Comparison of ENCODE assay signal across 8 mouse cellular contexts in genomic region chr17:80290074-80290657, GRCm38 (mm10). TPM values are rescaled to one million over a fixed set of nuclear protein-coding genes. Genes with fewer than 3 reads are reported as not detected.
DNase-seq lines count a peak whose midpoint lies in the region; ATAC-seq lines count a peak whose summit lies in the region.

Gene Morn2 (plus strand): TSS chr17:80290203.
Gene Dhx57 (minus strand): TSS chr17:80290476.

- peak within 1 kb of the TSS; percentile 93 for H3K27ac ChIP-seq in hindbrain, embryonic 12.5 days

- H3K4me3 ChIP-seq in hindbrain, embryonic 12.5 days: peak within 1 kb of the TSS; percentile 92

- peak within 1 kb of the TSS; percentile 56 for H3K4me2 ChIP-seq in hindbrain, embryonic 12.5 days (replicated peaks)

- DNase-seq in MN1 (ENCODE audit: low spot score): peak; percentile 98
- DNase-seq in cerebellum, adult 9-10 months: peak; percentile 95
- peak; percentile 91 to 98 for DNase-seq in frontal cortex, adult 2 months (ENCODE audit: extremely low spot score in 1 of 2, low spot score in 1 of 2)
- peak; percentile 97 for DNase-seq in layer of hippocampus, postnatal 14 days (ENCODE audit: low spot score in 2 of 2)
- DNase-seq in lung, postnatal 14 days: peak; percentile 99
- DNase-seq in retina, adult 2 months (ENCODE audit: low read depth, low spot score): peak; percentile 88
- peak; percentile 97 for DNase-seq in thymus, postnatal 36 days

- H3K9me3 ChIP-seq in hindbrain, embryonic 12.5 days (replicated peaks): no peaks in the 10 kb centered on the region

- peak within 1 kb of the TSS; percentile 87 for H3K9ac ChIP-seq in hindbrain, embryonic 12.5 days

- under 1% methylated on average over 35 of the region's 35 CpGs for WGBS in hindbrain, embryonic 12.5 days

- no peaks in the 10 kb centered on the region for H3K36me3 ChIP-seq in hindbrain, embryonic 12.5 days

- peak; percentile 99 for ATAC-seq in hindbrain, embryonic 12.5 days (ENCODE audit: low FRiP score)

- H3K27me3 ChIP-seq in hindbrain, embryonic 12.5 days: no peaks in the 10 kb centered on the region

- H3K4me1 ChIP-seq in hindbrain, embryonic 12.5 days: peaks cover 13% of the 10 kb centered on the region

RNA-seq across cellular contexts. Expression of gene Morn2, which starts in this region (rescaled TPM):
- polyA plus RNA-seq in frontal cortex, adult 2 months (2012; rRNA removed): 36.6 and 45.5 TPM in 2 replicates
- polyA plus RNA-seq in hindbrain, embryonic 12.5 days (2016; fragmentation: Nextera tagmentation; extraction: Ambion mirVana): 32.3 and 32.4 TPM in 2 replicates
- total RNA-seq in layer of hippocampus, postnatal 14 days (2021): 10 to 100 TPM; 17.2 to 19.0 TPM

RNA-seq across cellular contexts. Expression of gene Dhx57, which starts in this region (rescaled TPM):
- 28.8 and 31.5 TPM in 2 replicates for polyA plus RNA-seq in frontal cortex, adult 2 months (2012; rRNA removed)
- polyA plus RNA-seq in hindbrain, embryonic 12.5 days (2016; fragmentation: Nextera tagmentation; extraction: Ambion mirVana): 42.7 and 44.6 TPM in 2 replicates
- 10 to 100 TPM; 38.2 to 41.7 TPM for total RNA-seq in layer of hippocampus, postnatal 14 days (2021)

Comparison
In these comparisons a context has a peak if more than half of its experiments do, and no peak if none do; other contexts are left out.
1. Peak in every context shown above with its lines: DNase-seq, ATAC-seq, H3K4me3 ChIP-seq and H3K27ac ChIP-seq.